18 mouse cellular contexts compared by ENCODE assay signal in the genomic region with DNA sequence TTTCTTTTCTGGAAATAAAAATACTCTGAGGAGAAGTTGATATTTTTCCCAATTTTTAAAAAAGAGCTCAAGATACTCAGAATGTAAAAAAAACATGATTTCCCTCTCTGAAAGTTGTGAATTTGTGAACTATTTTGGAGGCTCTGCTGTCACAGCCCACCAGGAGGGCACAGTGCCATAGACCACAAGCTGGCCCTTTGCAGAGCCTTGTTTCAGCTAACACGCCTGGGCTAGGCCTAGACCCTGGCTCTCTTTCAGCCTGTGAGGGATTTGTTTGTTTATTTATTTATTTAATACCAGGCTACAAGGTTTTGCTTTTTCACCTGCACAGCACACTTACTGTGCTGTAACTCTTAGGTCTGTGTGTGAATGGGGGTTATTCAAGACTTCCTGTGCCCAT.
DNase-seq lines count a peak whose midpoint lies in the region; ATAC-seq lines count a peak whose summit lies in the region.
"Had no signal": no experiment of that assay in that cellular context is flagged by ENCODE, and none has a peak within 500 bp of the region (broad histone marks: within the 10 kb centered on the region; RNA-seq: fewer than 3 reads in every experiment).

No protein-coding gene starts in this region.

- ATAC-seq in frontal cortex, adult (ENCODE audit: low TSS enrichment) = peak; percentile 67
- 0 out of 2 replicates have a peak, but pooled peaks have one; percentile 26 for ATAC-seq in limb, embryonic 12.5 days (ENCODE audit: insufficient number of reproducible peaks, insufficient read depth, low FRiP score, low TSS enrichment, low read depth)
- peak; percentile 41; the same call in 1 of the 2 replicates for ATAC-seq in embryonic facial prominence, embryonic 14.5 days (ENCODE audit: low read depth)
- peak; percentile 61; the same call in 1 of the 2 replicates for ATAC-seq in limb, embryonic 15.5 days (ENCODE audit: insufficient number of reproducible peaks, low FRiP score, low TSS enrichment, low read depth)
- ATAC-seq: activated CD4-positive, CD25-positive, alpha-beta regulatory T cell, adult 4 months; forebrain, embryonic 13.5 days; Patski had no signal

- H3K36me3 ChIP-seq in limb, embryonic 12.5 days = no peaks in the 10 kb centered on the region
- no peaks in the 10 kb centered on the region for H3K36me3 ChIP-seq in limb, embryonic 10.5 days
- no peaks in the 10 kb centered on the region for H3K36me3 ChIP-seq in embryonic facial prominence, embryonic 14.5 days (ENCODE audit: control insufficient read depth, insufficient read depth, low read length)
- no peaks in the 10 kb centered on the region for H3K36me3 ChIP-seq in limb, embryonic 15.5 days
- H3K36me3 ChIP-seq: heart, embryonic 12.5 days; hindbrain, embryonic 15.5 days had no signal

- 63% methylated on average over 1 of the region's 1 CpGs for WGBS in limb, embryonic 12.5 days
- 66% methylated on average over 1 of the region's 1 CpGs for WGBS in limb, embryonic 10.5 days
- WGBS in embryonic facial prominence, embryonic 14.5 days = 55% methylated on average over 1 of the region's 1 CpGs
- WGBS in limb, embryonic 15.5 days = 53% methylated on average over 1 of the region's 1 CpGs

- H3K4me1 ChIP-seq in limb, embryonic 12.5 days (replicated peaks) = peaks cover 16% of the 10 kb centered on the region
- H3K4me1 ChIP-seq in limb, embryonic 10.5 days = no peaks in the 10 kb centered on the region
- peaks cover 3% of the 10 kb centered on the region; the same call in 1 of the 2 replicates for H3K4me1 ChIP-seq in embryonic facial prominence, embryonic 14.5 days (ENCODE audit: control insufficient read depth, insufficient read depth, low read length)
- H3K4me1 ChIP-seq in limb, embryonic 15.5 days = peaks cover 5% of the 10 kb centered on the region; the same call in 1 of the 2 replicates
- H3K4me1 ChIP-seq: forebrain, embryonic 13.5 days; hindbrain, embryonic 15.5 days had no signal

- H3K27me3 ChIP-seq in limb, embryonic 12.5 days = no peaks in the 10 kb centered on the region
- H3K27me3 ChIP-seq in limb, embryonic 10.5 days (ENCODE audit: low read depth, poor library complexity, severe bottlenecking) = no peaks in the 10 kb centered on the region
- no peaks in the 10 kb centered on the region for H3K27me3 ChIP-seq in embryonic facial prominence, embryonic 14.5 days (replicated peaks; ENCODE audit: control insufficient read depth, insufficient read depth, low read length)
- no peaks in the 10 kb centered on the region for H3K27me3 ChIP-seq in limb, embryonic 15.5 days
- H3K27me3 ChIP-seq: CH12.LX; forebrain, embryonic 13.5 days; heart, embryonic 12.5 days; hindbrain, embryonic 15.5 days; Patski had no signal

- H3K27ac ChIP-seq in limb, embryonic 12.5 days = no peak overlapping the region
- H3K27ac ChIP-seq in limb, embryonic 10.5 days = no peak overlapping the region
- H3K27ac ChIP-seq in embryonic facial prominence, embryonic 14.5 days (replicated peaks; ENCODE audit: low read depth, low read length) = 0 out of 2 replicates have a peak overlapping the region, but pooled peaks have one; percentile 17
- H3K27ac ChIP-seq in limb, embryonic 15.5 days = no peak overlapping the region; the same call in 1 of the 2 replicates
- H3K27ac ChIP-seq: forebrain, embryonic 13.5 days; hindbrain, embryonic 15.5 days had no signal

- H3K9ac ChIP-seq in limb, embryonic 12.5 days (replicated peaks) = no peak overlapping the region
- H3K9ac ChIP-seq in embryonic facial prominence, embryonic 14.5 days (ENCODE audit: low read depth, low read length) = no peak overlapping the region
- H3K9ac ChIP-seq in limb, embryonic 15.5 days = no peak overlapping the region
- H3K9ac ChIP-seq: forebrain, embryonic 13.5 days; heart, embryonic 12.5 days; hindbrain, embryonic 15.5 days had no signal

- no peak overlapping the region for H3K4me3 ChIP-seq in limb, embryonic 12.5 days (replicated peaks)
- no peak overlapping the region for H3K4me3 ChIP-seq in limb, embryonic 10.5 days
- H3K4me3 ChIP-seq in embryonic facial prominence, embryonic 14.5 days (ENCODE audit: low read depth, low read length) = no peak overlapping the region
- H3K4me3 ChIP-seq in limb, embryonic 15.5 days = no peak overlapping the region
- H3K4me3 ChIP-seq: forebrain, embryonic 13.5 days; heart, embryonic 12.5 days; hindbrain, embryonic 15.5 days had no signal

- no peak overlapping the region for H3K4me2 ChIP-seq in limb, embryonic 12.5 days
- H3K4me2 ChIP-seq in embryonic facial prominence, embryonic 14.5 days (ENCODE audit: low read depth, low read length) = no peak overlapping the region
- H3K4me2 ChIP-seq in limb, embryonic 15.5 days = no peak overlapping the region
- H3K4me2 ChIP-seq: forebrain, embryonic 13.5 days; heart, embryonic 12.5 days; hindbrain, embryonic 15.5 days had no signal

- DNase-seq in frontal cortex, postnatal 25 days (ENCODE audit: low spot score in 2 of 2) = no peak
- DNase-seq in limb, embryonic 10.5 days (ENCODE audit: low spot score) = no peak
- peak; percentile 40 for DNase-seq in embryonic facial prominence, embryonic 14.5 days (ENCODE audit: low spot score)
- no peak for DNase-seq in kidney, adult 8-10 months
- DNase-seq: adrenal gland, postnatal 14 days; cerebellum, adult 18-20 months; cerebellum, adult 9-11 months; cerebellum, postnatal 36 days; gastrocnemius, postnatal 14 days had no signal

- no peaks in the 10 kb centered on the region for H3K9me3 ChIP-seq in limb, embryonic 12.5 days
- H3K9me3 ChIP-seq in limb, embryonic 10.5 days (replicated peaks) = no peaks in the 10 kb centered on the region
- H3K9me3 ChIP-seq in embryonic facial prominence, embryonic 14.5 days (ENCODE audit: control insufficient read depth, low read length) = no peaks in the 10 kb centered on the region
- H3K9me3 ChIP-seq in limb, embryonic 15.5 days = no peaks in the 10 kb centered on the region
- H3K9me3 ChIP-seq: forebrain, embryonic 13.5 days; heart, embryonic 12.5 days; hindbrain, embryonic 15.5 days had no signal
